Comparison of ENCODE assay signal across 11 mouse cellular contexts in genomic region chr7:78596556-78596955, GRCm38 (mm10).
DNase-seq lines count a peak whose midpoint lies in the region; ATAC-seq and TF ChIP-seq lines count a peak whose summit lies in the region.
"Had no signal": no experiment of that assay in that cellular context is flagged by ENCODE, and none has a peak within 500 bp of the region (broad histone marks: within the 10 kb centered on the region; RNA-seq: fewer than 3 reads in every experiment).

No protein-coding gene starts in this region.

- 0 out of 2 replicates have a peak overlapping the region, but pooled peaks have one; percentile 63 for H3K27ac ChIP-seq in forebrain, embryonic 13.5 days
- no peak overlapping the region for H3K27ac ChIP-seq in forebrain, embryonic 10.5 days
- no peak overlapping the region; the same call in 1 of the 2 replicates for H3K27ac ChIP-seq in thymus, adult 2 months (ENCODE audit: control insufficient read depth, insufficient read depth, low read length)
- peak overlapping the region; percentile 55 for H3K27ac ChIP-seq in embryonic fibroblast, embryonic 13.5 days (ENCODE audit: insufficient read depth, low read length)
- H3K27ac ChIP-seq: embryonic facial prominence, embryonic 12.5 days; hindbrain, embryonic 15.5 days had no signal

- H3K9me3 ChIP-seq in forebrain, embryonic 13.5 days (replicated peaks) = no peaks in the 10 kb centered on the region
- H3K9me3 ChIP-seq in forebrain, embryonic 10.5 days = no peaks in the 10 kb centered on the region
- H3K9me3 ChIP-seq: embryonic facial prominence, embryonic 12.5 days; G1E; heart, embryonic 12.5 days; hindbrain, embryonic 15.5 days had no signal

- TF ChIP-seq CTCF in thymus, adult 2 months (IDR thresholded peaks at IDR 0.05; ENCODE audit: borderline replicate concordance, control insufficient read depth, extremely low read depth, insufficient read depth, low read length, poor library complexity) = no peak
- no peak for TF ChIP-seq CTCF in embryonic fibroblast, embryonic 13.5 days (IDR thresholded peaks at IDR 0.05; ENCODE audit: borderline replicate concordance, insufficient read depth, low read length)

- H3K27me3 ChIP-seq in forebrain, embryonic 13.5 days = peaks cover 10% of the 10 kb centered on the region; the same call in 1 of the 2 replicates
- peaks cover 35% of the 10 kb centered on the region for H3K27me3 ChIP-seq in forebrain, embryonic 10.5 days (ENCODE audit: poor library complexity, severe bottlenecking)
- no peaks in the 10 kb centered on the region for H3K27me3 ChIP-seq in thymus, adult 2 months (ENCODE audit: control insufficient read depth, insufficient read depth, low read length)
- H3K27me3 ChIP-seq: hindbrain, embryonic 15.5 days had no signal

- DNase-seq in forebrain, embryonic 10.5 days (ENCODE audit: extremely low spot score, low spot score) = no peak
- peak; percentile 6 for DNase-seq in thymus, adult 2 months
- DNase-seq in thymus, postnatal 0 days (ENCODE audit: low spot score) = no peak
- peak; percentile 69 for DNase-seq in 3T3-L1 (ENCODE audit: low read depth, low spot score)
- DNase-seq in spleen, postnatal 36 days (ENCODE audit: low spot score in 2 of 2) = no peak

- no peak overlapping the region for H3K4me2 ChIP-seq in forebrain, embryonic 13.5 days
- H3K4me2 ChIP-seq: embryonic facial prominence, embryonic 12.5 days; heart, embryonic 12.5 days; hindbrain, embryonic 15.5 days had no signal

- no peaks in the 10 kb centered on the region for H3K36me3 ChIP-seq in forebrain, embryonic 13.5 days (ENCODE audit: poor library complexity, severe bottlenecking)
- H3K36me3 ChIP-seq in forebrain, embryonic 10.5 days (replicated peaks) = no peaks in the 10 kb centered on the region
- no peaks in the 10 kb centered on the region for H3K36me3 ChIP-seq in thymus, adult 2 months (ENCODE audit: control insufficient read depth, insufficient read depth, low read length)
- H3K36me3 ChIP-seq: embryonic facial prominence, embryonic 12.5 days; G1E; heart, embryonic 12.5 days; hindbrain, embryonic 15.5 days had no signal

- ATAC-seq in forebrain, embryonic 13.5 days = no peak

- H3K4me3 ChIP-seq in forebrain, embryonic 13.5 days = no peak overlapping the region
- H3K4me3 ChIP-seq in forebrain, embryonic 10.5 days = no peak overlapping the region
- H3K4me3 ChIP-seq in thymus, adult 2 months (ENCODE audit: control insufficient read depth, insufficient read depth, low read length) = no peak overlapping the region
- no peak overlapping the region for H3K4me3 ChIP-seq in embryonic fibroblast, embryonic 13.5 days (ENCODE audit: insufficient read depth, low read length)
- H3K4me3 ChIP-seq: embryonic facial prominence, embryonic 12.5 days; heart, embryonic 12.5 days; hindbrain, embryonic 15.5 days had no signal

- H3K9ac ChIP-seq in forebrain, embryonic 13.5 days = no peak overlapping the region
- H3K9ac ChIP-seq: heart, embryonic 12.5 days; hindbrain, embryonic 15.5 days had no signal

- WGBS in forebrain, embryonic 13.5 days = 49% methylated on average over 5 of the region's 5 CpGs
- 55% methylated on average over 5 of the region's 5 CpGs for WGBS in forebrain, embryonic 10.5 days
- 89% methylated on average over 5 of the region's 5 CpGs for WGBS in thymus, adult 2 months

- peaks cover 31% of the 10 kb centered on the region for H3K4me1 ChIP-seq in forebrain, embryonic 13.5 days
- peaks cover 13% of the 10 kb centered on the region for H3K4me1 ChIP-seq in forebrain, embryonic 10.5 days
- peaks cover 37% of the 10 kb centered on the region for H3K4me1 ChIP-seq in thymus, adult 2 months (replicated peaks; ENCODE audit: control insufficient read depth, insufficient read depth, low read length)
- H3K4me1 ChIP-seq in embryonic fibroblast, embryonic 13.5 days (ENCODE audit: control insufficient read depth, insufficient read depth, low read length) = peaks cover 3% of the 10 kb centered on the region
- H3K4me1 ChIP-seq: heart, embryonic 12.5 days had no signal

- TF ChIP-seq POLR2A in thymus, adult 2 months (IDR thresholded peaks at IDR 0.05; ENCODE audit: control insufficient read depth, extremely low read depth, insufficient read depth, low read length, poor library complexity) = no peak
- no peak for TF ChIP-seq POLR2A in embryonic fibroblast, embryonic 13.5 days (IDR thresholded peaks at IDR 0.05; ENCODE audit: low read depth, low read length)

Comparison
In these comparisons a context has a peak if more than half of its experiments do, and no peak if none do; other contexts are left out.
1. H3K27ac ChIP-seq: peak in forebrain, embryonic 13.5 days (single experiment) and embryonic fibroblast, embryonic 13.5 days (single experiment); none in forebrain, embryonic 10.5 days (single experiment) and thymus, adult 2 months (single experiment).
2. DNase-seq: peak in thymus, adult 2 months (single experiment) and 3T3-L1 (single experiment); none in forebrain, embryonic 10.5 days (single experiment), thymus, postnatal 0 days (single experiment) and spleen, postnatal 36 days (0 of 2).